Mouse (Mus musculus) urinary bladder, adult 2 months (tissue): ENCODE data around the gene Lrit3. TPM values are rescaled to one million over a fixed set of nuclear protein-coding genes. Genes with fewer than 3 reads are reported as not detected.
"Not testable (repeated sequence)": the region's sequence is repeated elsewhere in the genome, so short reads cannot be mapped to it uniquely, and the experiment has no call there.

Experiments
- DNase-seq: peaks from one replicate; pipeline ENCODE4 v3.0.0; 2022; ENCODE audit warnings: low spot score
- polyA plus RNA-seq: library from polyadenylated mRNA; depleted of rRNA; stranded (reverse); fragments of >200 nt; gene quantifications from 2 replicates; pipeline ENCODE4 v1.2.3, GENCODE M21; 2012; rRNA removed

Gene Lrit3
- polyA plus RNA-seq, 1 experiment, result 0.12 TPM

DNA sequence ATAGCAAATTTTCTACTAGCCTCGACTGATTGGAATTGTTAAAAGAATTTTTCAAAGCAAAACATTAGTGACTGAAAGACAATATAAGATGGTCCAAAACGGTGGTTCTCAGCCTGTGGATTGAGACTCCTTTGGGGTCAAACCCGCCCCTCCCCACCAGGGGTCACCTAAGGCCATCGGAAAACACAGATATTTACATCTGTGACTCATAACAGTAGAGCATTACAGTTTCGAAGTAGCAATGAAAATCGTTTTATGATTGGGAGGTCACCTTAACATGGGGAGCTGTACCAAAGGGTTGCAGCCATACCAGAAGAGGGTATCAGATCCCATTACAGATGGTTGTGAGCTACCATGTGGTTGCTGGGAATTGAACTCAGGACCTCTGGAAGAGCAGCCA is 32.6 kb downstream of the Lrit3 start:
- no peak for DNase-seq

DNA sequence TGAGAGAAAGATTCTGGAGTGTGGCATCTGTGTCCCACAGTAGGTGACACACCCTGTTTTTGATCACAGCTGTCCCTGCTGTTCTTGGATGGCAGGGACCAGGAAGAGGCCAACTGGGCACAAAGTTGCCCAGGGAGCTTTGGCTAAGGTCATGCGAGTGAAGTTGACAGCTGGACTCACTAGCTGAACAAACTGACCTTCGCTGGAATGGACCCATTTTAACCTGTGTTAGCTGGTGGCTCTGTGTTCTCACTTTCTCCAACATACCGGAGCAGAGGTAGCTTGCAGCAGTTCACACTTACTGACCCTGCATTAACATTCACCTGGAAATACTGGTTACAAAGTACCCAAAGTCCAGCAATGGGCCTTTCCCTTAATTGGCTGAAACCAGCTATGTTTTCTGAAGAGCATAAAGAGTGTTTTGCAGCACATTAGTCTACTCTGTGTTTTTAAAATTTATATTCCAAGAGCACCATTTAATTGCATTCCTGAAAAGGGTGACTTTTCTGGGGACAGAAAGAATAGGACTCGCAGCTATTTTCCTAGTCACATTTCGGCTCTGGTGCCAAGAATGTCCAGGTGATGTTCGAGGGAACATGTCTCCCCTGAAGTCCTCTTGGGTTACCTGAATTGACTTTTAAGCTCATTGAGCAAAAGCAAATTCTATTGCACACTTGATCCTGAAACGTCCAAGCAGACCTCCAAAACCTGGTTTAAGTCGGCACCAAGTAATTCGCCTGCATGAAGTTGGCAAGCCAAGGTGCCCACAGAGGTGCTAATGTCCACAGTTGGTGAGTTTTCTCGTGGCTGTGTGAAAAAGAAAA is 36.6 kb downstream of the Lrit3 start:
- DNase-seq, result no peak

DNA sequence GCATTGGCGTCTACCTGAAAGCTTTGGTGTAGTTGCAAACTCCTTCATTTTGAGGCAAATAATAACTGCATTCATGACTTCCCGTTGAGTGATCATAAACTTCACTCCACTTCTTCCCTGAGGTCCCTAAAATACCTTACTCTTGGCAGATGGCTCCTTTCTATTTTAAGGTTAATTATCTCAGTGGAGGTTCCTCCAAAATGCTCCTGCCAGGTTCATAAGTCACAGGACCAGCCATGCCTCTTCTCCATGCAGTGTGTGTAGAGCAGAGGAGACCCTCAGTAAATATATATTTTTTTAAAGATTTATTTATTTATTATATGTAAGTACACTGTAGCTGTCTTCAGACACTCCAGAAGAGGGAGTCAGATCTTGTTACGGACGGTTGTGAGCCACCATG is 37.7 kb downstream of the Lrit3 start:
- DNase-seq, result no peak

DNA sequence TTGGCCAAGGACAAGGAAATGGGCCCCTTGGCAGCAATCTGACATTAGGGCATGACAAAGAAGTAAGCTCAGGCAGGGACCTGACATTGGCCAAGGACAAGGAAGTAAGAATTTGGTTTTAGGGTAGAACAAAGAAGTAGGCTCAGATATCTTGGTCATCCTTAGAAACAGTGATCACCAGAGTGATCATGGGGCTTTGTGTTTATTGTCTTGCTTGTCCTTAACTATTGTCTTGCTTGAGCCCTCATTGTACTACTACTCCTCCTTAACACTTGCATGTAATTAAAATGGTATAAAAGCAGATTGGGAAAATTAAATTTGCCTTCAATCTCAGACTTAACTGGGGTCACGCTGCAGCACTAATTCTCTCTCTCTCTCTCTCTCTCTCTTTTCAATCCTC is 46.2 kb downstream of the Lrit3 start:
- not testable (repeated sequence) for DNase-seq

DNA sequence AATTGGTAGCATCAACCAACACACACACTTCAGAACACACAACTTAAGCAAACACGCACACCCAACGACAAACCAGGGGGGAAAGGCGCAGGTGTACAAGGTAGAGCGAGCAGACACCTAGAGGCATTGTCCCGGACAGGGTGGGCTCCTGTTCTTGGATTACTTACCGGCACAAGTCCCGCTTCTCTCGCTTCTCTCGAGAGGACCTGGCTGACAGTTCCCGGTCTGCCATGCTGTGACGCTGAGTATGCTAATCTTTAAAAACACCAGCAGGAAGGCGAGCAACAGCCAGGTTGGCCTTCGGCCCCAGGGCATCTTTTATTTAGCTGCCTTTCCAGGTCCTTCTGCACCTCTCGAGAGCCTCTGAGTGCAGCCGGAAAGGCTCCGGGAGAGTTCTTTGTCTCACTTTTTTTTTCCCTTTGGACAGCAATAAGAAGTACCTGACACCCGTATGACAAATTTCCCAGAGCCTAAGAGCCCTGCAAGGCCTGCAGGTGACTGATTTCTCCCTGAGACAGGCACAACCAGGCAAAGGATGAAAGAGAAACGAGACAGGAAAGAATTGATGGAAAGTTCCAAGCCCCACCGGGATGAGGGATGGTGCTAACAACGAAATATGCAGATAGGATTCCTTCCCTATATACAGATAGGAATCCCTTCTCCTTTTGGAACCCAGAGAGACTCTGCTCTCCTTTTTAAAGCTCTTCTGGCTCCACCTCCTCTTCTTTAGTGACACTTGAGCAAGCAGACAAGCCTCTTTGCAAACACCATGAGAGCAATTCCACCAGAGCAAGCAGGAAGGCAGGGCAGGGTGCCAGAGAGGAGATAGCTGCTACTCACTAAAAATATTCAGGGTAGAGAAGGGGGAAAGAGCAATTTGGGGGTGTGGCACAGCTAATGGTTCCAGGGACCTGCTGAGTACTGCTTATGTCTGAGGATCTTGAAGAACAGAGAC is 48.9 kb downstream of the Lrit3 start, which contains the start of gene Egf:
TSS of gene Egf (minus strand) at position 667 of the 955 bp plus-strand sequence.
- DNase-seq, result no peak

DNA sequence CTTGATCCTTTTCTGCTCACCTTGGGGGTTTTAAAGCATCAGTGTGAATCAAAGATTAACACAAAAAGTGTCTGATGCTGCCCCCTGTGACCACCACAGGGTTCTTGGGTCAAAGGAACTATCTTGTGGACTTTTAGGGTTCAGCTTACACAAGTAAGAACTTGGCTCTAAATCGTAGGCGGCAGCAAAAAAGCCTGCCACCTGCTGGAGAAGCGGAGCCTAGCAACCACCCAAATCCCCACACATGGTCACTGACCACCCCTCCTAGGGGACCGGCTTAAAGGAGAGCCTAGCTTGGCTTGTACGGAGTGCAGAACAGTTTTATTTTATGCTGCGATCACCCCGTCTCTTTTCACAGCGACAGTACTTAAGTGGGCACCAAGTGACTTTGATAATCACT is 59.0 kb downstream of the Lrit3 start:
- DNase-seq, result no peak

DNA sequence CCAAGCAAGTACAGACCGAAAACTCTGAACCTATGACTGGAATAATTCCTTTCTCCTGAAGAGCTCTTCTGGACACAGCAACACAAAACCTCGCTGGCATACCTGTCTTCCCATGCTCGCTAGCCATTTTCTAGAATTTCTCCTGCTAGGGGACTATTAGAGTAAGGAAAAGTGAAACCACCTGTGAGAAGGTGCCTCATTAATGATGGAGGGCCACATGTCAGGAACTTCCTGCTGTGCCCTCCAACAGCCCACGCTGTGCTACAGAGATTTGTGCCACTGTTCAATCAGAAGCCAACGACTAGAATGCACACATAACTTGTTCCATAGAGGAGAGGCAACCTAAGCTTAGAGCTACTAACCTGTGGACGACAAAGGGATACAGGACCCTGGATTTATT is 61.0 kb downstream of the Lrit3 start:
- no peak for DNase-seq

DNA sequence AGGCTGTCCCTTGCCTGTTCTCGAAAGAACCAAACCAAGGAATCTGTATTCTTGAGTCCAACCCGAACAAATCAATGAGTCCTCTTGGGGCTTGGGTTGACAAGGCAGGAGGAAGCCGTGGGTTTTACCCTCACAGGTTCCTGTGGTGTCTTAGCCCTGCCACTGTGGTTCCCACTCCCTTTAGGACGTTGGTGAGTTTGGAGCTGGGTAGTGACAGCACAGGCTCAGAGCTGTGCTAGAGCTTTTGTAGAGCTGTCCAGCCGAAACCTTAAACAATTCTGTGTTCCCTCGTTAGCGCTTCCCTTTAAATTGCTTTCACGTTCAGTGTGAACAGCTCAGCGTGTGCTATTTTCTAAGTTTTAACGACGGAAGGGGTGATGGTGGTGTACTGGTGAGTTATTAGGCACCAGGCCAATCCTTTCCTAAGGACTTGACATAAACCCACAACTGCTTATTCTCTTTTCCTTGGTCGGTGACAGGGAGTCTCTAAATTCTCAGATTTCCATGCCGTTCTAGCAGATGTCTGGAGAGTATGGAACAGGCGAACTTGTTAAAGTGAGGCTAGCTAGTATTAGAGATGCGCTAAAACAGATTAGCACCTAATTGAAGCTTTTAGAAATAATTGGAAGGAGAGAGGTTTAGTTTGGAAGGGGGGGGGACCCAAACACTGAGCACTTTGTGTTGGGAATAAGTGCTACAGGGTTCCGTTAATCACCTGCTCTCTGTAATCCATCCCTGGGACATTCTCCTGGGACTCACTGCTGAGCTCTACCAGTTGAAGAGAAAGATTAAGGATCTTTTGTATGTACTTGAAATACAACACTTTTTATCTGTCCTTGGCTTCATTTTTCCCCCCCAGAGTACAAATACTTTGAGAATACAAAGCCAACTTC is 65.3 kb downstream of the Lrit3 start:
- no peak for DNase-seq

Other genes with a start within 250 kb of the Lrit3 start
- gene Egf, start 48.7 kb downstream of the Lrit3 start, polyA plus RNA-seq, result 2.2 and 2.4 TPM in 2 replicates
- gene Rrh, start 18.6 kb upstream of the Lrit3 start, polyA plus RNA-seq, result 0.19 and 0.24 TPM in 2 replicates
- 42.3 and 44.0 TPM in 2 replicates for gene Gar1, start 27.4 kb upstream of the Lrit3 start, polyA plus RNA-seq
- gene Cfi, start 31.9 kb upstream of the Lrit3 start, polyA plus RNA-seq, result 0.34 and 0.39 TPM in 2 replicates
- 20.2 and 23.8 TPM in 2 replicates for gene Pla2g12a, start 74.6 kb upstream of the Lrit3 start, polyA plus RNA-seq
- 38.2 and 48.0 TPM in 2 replicates for gene Casp6, start 97.4 kb upstream of the Lrit3 start, polyA plus RNA-seq
- gene Mcub, start 166.2 kb upstream of the Lrit3 start, polyA plus RNA-seq, result 12.2 and 12.5 TPM in 2 replicates